Mouse (Mus musculus) MEL (cell line): ENCODE measurements around the gene Rprd2.

Experiments
- CHD1 ChIP-seq: IDR thresholded peaks from 2 replicates; pipeline ENCODE4 v1.6.1; 2012; ENCODE audit warnings: low read depth, mild to moderate bottlenecking, inconsistent platforms, low read length, improper control_type of control experiment
- CTCF ChIP-seq, 3 experiments: IDR thresholded peaks in 2 of 3; conservative IDR thresholded peaks in 1 of 3; 2 replicates each; pipeline ENCODE4 v1.5.1; 2011 to 2012; ENCODE audit warnings: low read length in 3 of 3, low read depth in 2 of 3, mild to moderate bottlenecking in 2 of 3, improper control_type of control experiment in 1 of 3, inconsistent platforms in 1 of 3, mixed read lengths in 1 of 3, moderate library complexity in 1 of 3; ENCODE audit not compliant: control insufficient read depth in 1 of 3, insufficient read depth in 1 of 3, poor library complexity in 1 of 3, severe bottlenecking in 1 of 3
- E2F4 ChIP-seq: IDR thresholded peaks from 2 replicates; pipeline ENCODE4 v1.6.1; 2011; ENCODE audit warnings: low read depth, low read length, improper control_type of control experiment, borderline replicate concordance
- ELF1 ChIP-seq: IDR thresholded peaks from 2 replicates; pipeline ENCODE4 v1.6.1; 2014; ENCODE audit warnings: low read depth, mild to moderate bottlenecking, inconsistent platforms, low read length, improper control_type of control experiment, moderate library complexity
- EP300 ChIP-seq, 2 experiments: IDR thresholded peaks; 2 replicates each; pipeline ENCODE4 v1.6.1; 2011; ENCODE audit warnings: improper control_type of control experiment in 2 of 2, low read length in 2 of 2, low read depth in 1 of 2, mild to moderate bottlenecking in 1 of 2
- HCFC1 ChIP-seq: IDR thresholded peaks from 2 replicates; pipeline ENCODE4 v1.6.1; 2012; ENCODE audit warnings: low read depth, mild to moderate bottlenecking, inconsistent platforms, low read length, improper control_type of control experiment, moderate library complexity
- MEF2A ChIP-seq: IDR thresholded peaks from 2 replicates; pipeline ENCODE4 v1.6.1; 2014; ENCODE audit warnings: low read depth, mild to moderate bottlenecking, inconsistent platforms, low read length, improper control_type of control experiment; ENCODE audit not compliant: poor library complexity, insufficient replicate concordance, severe bottlenecking; ENCODE audit errors: extremely low read depth
- POLR2A ChIP-seq, 2 experiments: IDR thresholded peaks; 2 replicates each; pipeline ENCODE4 v1.6.1; 2011 to 2012; ENCODE audit warnings: low read length in 2 of 2, mild to moderate bottlenecking in 2 of 2, control low read depth in 1 of 2, improper control_type of control experiment in 1 of 2, low read depth in 1 of 2, moderate library complexity in 1 of 2; ENCODE audit not compliant: control insufficient read depth in 1 of 2, insufficient read depth in 1 of 2, poor library complexity in 1 of 2
- RCOR1 ChIP-seq: IDR thresholded peaks from 2 replicates; pipeline ENCODE4 v1.6.1; 2012; ENCODE audit warnings: low read depth, mild to moderate bottlenecking, inconsistent platforms, low read length, improper control_type of control experiment
- TAL1 ChIP-seq: IDR thresholded peaks from 2 replicates; pipeline ENCODE4 v1.6.1; 2012; ENCODE audit warnings: mild to moderate bottlenecking, inconsistent platforms, low read length, moderate library complexity, mixed read lengths
- USF1 ChIP-seq: IDR thresholded peaks from 2 replicates; pipeline ENCODE4 v1.6.1; 2014; ENCODE audit warnings: low read depth, mild to moderate bottlenecking, inconsistent platforms, low read length, improper control_type of control experiment, moderate library complexity
- ZMIZ1 ChIP-seq: IDR thresholded peaks from 2 replicates; pipeline ENCODE4 v1.6.1; 2012; ENCODE audit warnings: low read depth, mild to moderate bottlenecking, inconsistent platforms, low read length, improper control_type of control experiment, moderate library complexity
- ZNF384 ChIP-seq: IDR thresholded peaks from 2 replicates; pipeline ENCODE4 v1.6.1; 2012; ENCODE audit warnings: low read depth, mild to moderate bottlenecking, inconsistent platforms, low read length, improper control_type of control experiment

GRCm38 (mm10) chr3:95761771-95762170, 56.9 kb downstream of the Rprd2 start:
- TF ChIP-seq ELF1 (no peak), CTCF (IDR thresholded peaks at IDR 0.05 in 2 of 3, conservative IDR thresholded peaks at IDR 0.05 in 1 of 3; ENCODE audit: control insufficient read depth in 1 of 3, insufficient read depth in 1 of 3, low read depth in 2 of 3, low read length in 3 of 3, poor library complexity in 1 of 3, severe bottlenecking in 1 of 3) (no peak), POLR2A (IDR thresholded peaks at IDR 0.05; ENCODE audit: control insufficient read depth in 1 of 2, insufficient read depth in 1 of 2, low read depth in 1 of 2, low read length in 2 of 2, poor library complexity in 1 of 2) (no peak), TAL1 (no peak), ZMIZ1 (no peak), HCFC1 (no peak), USF1 (no peak), ZNF384 (no peak), MEF2A (no peak), RCOR1 (no peak), E2F4 (no peak), CHD1 (no peak), EP300 (IDR thresholded peaks at IDR 0.05; ENCODE audit: low read depth in 1 of 2, low read length in 2 of 2) (no peak)
